Mouse (Mus musculus) brown adipose tissue, adult 24 weeks (tissue): ENCODE measurements around the gene Epb41. TPM values are rescaled to one million over a fixed set of nuclear protein-coding genes. Genes with fewer than 3 reads are reported as not detected.

Source experiments
- H3K27ac ChIP-seq: fragments of 200-500 bp; replicated peaks from 2 replicates; pipeline ENCODE4 v1.5.1; 2012; ENCODE audit warnings: low read depth, mild to moderate bottlenecking, low read length
- H3K4me1 ChIP-seq: fragments of 200-500 bp; 2 replicates; pipeline ENCODE4 v1.6.1; 2012; ENCODE audit warnings: low read length, mixed read lengths; ENCODE audit not compliant: control insufficient read depth, insufficient read depth, insufficient read length
- H3K4me3 ChIP-seq: fragments of 200-500 bp; 2 replicates; pipeline ENCODE4 v1.5.1; 2012; ENCODE audit warnings: low read depth, mild to moderate bottlenecking, low read length, moderate library complexity; ENCODE audit not compliant: insufficient read depth
- polyA plus RNA-seq: library from polyadenylated mRNA; stranded (reverse); fragments of >200 nt; gene quantifications from 2 replicates; pipeline ENCODE4 v1.2.4, GENCODE M21; 2012; ENCODE audit not compliant: missing spikeins, insufficient read depth, insufficient read length

Gene Epb41
- polyA plus RNA-seq, 1 experiment: 44.1 TPM

GRCm38 (mm10) chr4:131968873-131969272 lies 106.2 kb downstream of the Epb41 start:
- H3K27ac ChIP-seq: no peak overlapping the region
- H3K4me1 ChIP-seq: no peaks in the 10 kb centered on the region
- H3K4me3 ChIP-seq: no peak overlapping the region

GRCm38 (mm10) chr4:131957161-131957560 lies 118.0 kb downstream of the Epb41 start:
- no peaks in the 10 kb centered on the region for H3K4me1 ChIP-seq
- no peak overlapping the region for H3K4me3 ChIP-seq
- H3K27ac ChIP-seq: no peak overlapping the region

- no peak overlapping the region for H3K4me3 ChIP-seq
Observed at GRCm38 (mm10) chr4:131950657-131951056, 124.5 kb downstream of the Epb41 start.

GRCm38 (mm10) chr4:131949903-131950302 lies 125.2 kb downstream of the Epb41 start:
- peaks cover 2% of the 10 kb centered on the region; the same call in 1 of the 2 replicates for H3K4me1 ChIP-seq
- no peak overlapping the region for H3K27ac ChIP-seq

More at GRCm38 (mm10) chr4:131950657-131951056, 124.5 kb downstream of the Epb41 start:
- Histone ChIP-seq H3K4me1 (peaks cover 2% of the 10 kb centered on the region; the same call in 1 of the 2 replicates), H3K27ac (no peak overlapping the region)

GRCm38 (mm10) chr4:131947848-131948247 lies 127.3 kb downstream of the Epb41 start:
- H3K4me3 ChIP-seq: no peak overlapping the region
- H3K4me1 ChIP-seq: peaks cover 2% of the 10 kb centered on the region; the same call in 1 of the 2 replicates
- no peak overlapping the region for H3K27ac ChIP-seq

More at GRCm38 (mm10) chr4:131949903-131950302, 125.2 kb downstream of the Epb41 start:
- no peak overlapping the region for H3K4me3 ChIP-seq

- no peaks in the 10 kb centered on the region for H3K4me1 ChIP-seq
- no peak overlapping the region for H3K4me3 ChIP-seq
- no peak overlapping the region for H3K27ac ChIP-seq
Observed at GRCm38 (mm10) chr4:131940846-131941245, 134.3 kb downstream of the Epb41 start.

GRCm38 (mm10) chr4:131939459-131939858 lies 135.7 kb downstream of the Epb41 start:
- Histone ChIP-seq H3K4me3 (no peak overlapping the region), H3K27ac (no peak overlapping the region), H3K4me1 (no peaks in the 10 kb centered on the region)

- H3K4me1 ChIP-seq: no peaks in the 10 kb centered on the region
- H3K27ac ChIP-seq: no peak overlapping the region
- H3K4me3 ChIP-seq: no peak overlapping the region
Observed at GRCm38 (mm10) chr4:131929146-131929545, 146.0 kb downstream of the Epb41 start.

GRCm38 (mm10) chr4:131924096-131924810 lies 150.9 kb downstream of the Epb41 start:
- H3K4me1 ChIP-seq: peaks cover 4% of the 10 kb centered on the region; the same call in 1 of the 2 replicates
- no peak overlapping the region for H3K4me3 ChIP-seq
- no peak overlapping the region for H3K27ac ChIP-seq

- no peak overlapping the region for H3K27ac ChIP-seq
- H3K4me1 ChIP-seq: peaks cover 4% of the 10 kb centered on the region; the same call in 1 of the 2 replicates
- peak overlapping the region; percentile 54 for H3K4me3 ChIP-seq
Observed at GRCm38 (mm10) chr4:131922404-131922803, 152.7 kb downstream of the Epb41 start.

- Histone ChIP-seq H3K4me1 (peaks cover 4% of the 10 kb centered on the region; the same call in 1 of the 2 replicates), H3K27ac (peak within 1 kb of the TSS; percentile 23), H3K4me3 (peak within 1 kb of the TSS; percentile 68)
Observed at GRCm38 (mm10) chr4:131921461-131922346, 153.4 kb downstream of the Epb41 start, which contains the start of gene Tmem200b. TSS of gene Tmem200b (plus strand) at chr4:131921771.

GRCm38 (mm10) chr4:131920595-131921351 lies 154.3 kb downstream of the Epb41 start:
- H3K4me1 ChIP-seq: peaks cover 4% of the 10 kb centered on the region; the same call in 1 of the 2 replicates

GRCm38 (mm10) chr4:131920141-131920594 lies 155.0 kb downstream of the Epb41 start:
- no peak overlapping the region; the same call in 1 of the 2 replicates for H3K27ac ChIP-seq
- peaks cover 4% of the 10 kb centered on the region; the same call in 1 of the 2 replicates for H3K4me1 ChIP-seq
- peak overlapping the region; percentile 68 for H3K4me3 ChIP-seq

More at GRCm38 (mm10) chr4:131920595-131921351, 154.3 kb downstream of the Epb41 start:
- H3K27ac ChIP-seq: peak overlapping the region; percentile 23
- H3K4me3 ChIP-seq: peak overlapping the region; percentile 68

GRCm38 (mm10) chr4:131919506-131920140 lies 155.5 kb downstream of the Epb41 start:
- H3K4me1 ChIP-seq: peaks cover 4% of the 10 kb centered on the region; the same call in 1 of the 2 replicates
- H3K27ac ChIP-seq: no peak overlapping the region
- peak overlapping the region; percentile 68 for H3K4me3 ChIP-seq
